Mouse (Mus musculus): ENCODE measurements around the gene Erc2.

The Erc2 gene

GRCm38 (mm10) chr14:28377519-28377918, 755.3 kb downstream of the Erc2 start:
- no peak for DNase-seq (ENCODE audit: low spot score)

DNA sequence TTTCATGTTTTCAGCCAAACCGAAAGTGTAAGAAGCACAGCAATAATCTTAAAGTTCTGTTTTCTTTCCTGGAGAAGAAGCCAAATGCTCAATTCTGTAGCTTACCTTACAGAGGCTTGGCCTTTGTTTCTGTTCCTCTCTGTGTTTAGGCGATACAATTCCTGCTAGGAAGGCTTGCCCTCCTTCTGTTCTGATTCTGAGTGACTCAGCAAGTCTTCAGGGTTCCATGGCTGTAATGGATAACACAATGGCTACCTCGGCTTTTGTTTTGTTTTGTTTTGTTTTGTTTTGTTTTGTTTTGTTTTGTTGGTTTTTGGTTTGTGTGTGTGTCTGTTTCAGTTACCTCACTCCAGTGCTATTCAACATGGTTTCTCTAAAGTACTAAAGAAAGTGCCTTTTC, 757.9 kb downstream of the Erc2 start:
- DNase-seq (ENCODE audit: low spot score) = no peak

DNA sequence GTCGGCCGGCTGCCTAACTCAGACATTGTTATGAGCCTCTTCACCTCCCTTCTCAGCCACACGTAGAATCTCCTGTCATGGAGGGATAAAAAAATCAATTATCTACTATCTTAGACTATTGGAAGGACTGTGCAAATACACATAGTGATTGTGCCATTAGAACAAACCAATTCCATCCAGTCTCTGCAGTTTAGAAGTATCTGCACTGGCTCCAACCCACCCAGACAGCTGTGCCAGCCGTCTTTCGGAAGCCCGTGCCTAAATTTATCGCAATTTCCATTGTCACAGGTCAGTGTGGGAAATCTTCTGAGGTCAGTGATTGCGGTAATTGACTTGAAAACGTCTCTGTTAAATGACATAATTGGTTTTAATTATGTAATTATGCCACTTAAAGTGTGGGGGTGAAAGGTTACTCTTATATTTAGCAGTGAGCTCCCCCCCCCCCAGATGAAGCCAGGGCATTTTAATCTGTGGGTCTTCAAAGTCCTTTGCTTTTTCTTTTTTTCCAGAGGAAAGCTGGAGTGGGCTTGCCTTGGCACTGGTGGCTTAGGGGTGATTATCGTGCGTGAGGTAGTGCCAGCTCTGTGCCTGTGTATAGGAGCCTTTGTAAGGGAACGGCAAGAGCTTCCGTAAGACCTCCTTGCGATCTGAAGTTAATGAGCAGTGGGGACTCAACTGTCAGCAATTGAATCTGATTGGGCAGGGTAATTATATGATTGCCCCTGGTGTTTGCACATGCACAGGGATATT, 759.7 kb downstream of the Erc2 start:
- no peak for DNase-seq (ENCODE audit: low spot score)

- peak; percentile 34 for DNase-seq (ENCODE audit: low spot score)
Observed at GRCm38 (mm10) chr14:28386815-28387607, 764.8 kb downstream of the Erc2 start.

DNA sequence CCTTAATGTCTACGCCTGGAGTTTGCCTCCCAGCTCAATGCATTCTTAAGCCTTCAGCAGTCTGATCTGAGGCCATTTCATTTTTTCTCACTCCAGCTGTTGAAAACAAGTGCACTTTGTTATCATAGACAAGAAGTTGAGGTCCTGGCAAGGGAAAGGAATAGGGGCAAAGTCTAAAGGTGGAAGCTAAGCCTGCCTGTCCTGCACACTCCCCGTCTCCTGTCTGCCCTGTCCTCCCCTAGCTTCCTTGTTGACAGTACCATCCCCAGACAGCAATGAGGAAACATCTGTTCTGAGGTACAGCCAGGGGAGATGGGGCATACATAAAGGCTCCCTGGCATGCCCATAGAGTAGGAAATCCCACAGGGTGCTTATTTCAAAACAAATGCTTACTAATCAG, 776.7 kb downstream of the Erc2 start:
- no peak for DNase-seq (ENCODE audit: low spot score)

DNA sequence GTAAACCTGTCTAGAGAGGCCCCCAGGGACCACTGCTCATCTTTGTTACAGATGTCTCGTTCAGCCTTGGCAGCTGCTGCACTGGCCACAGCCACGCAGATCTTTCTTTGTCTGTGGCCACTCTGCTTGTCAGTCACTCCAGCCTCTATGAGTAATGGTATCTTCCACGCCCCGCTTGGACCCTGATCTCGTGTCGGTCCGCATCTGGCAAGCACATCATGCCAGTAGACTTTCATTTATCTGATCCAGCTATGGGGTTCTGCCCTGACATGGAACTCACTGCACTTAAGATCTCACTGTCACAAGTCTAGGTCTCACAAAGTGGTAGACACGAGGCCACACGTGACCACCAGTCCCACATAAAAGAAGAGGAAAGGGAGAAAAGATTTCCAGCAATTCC, 777.7 kb downstream of the Erc2 start:
- DNase-seq (ENCODE audit: low spot score) = no peak

- DNase-seq (ENCODE audit: low spot score) = no peak
Observed at GRCm38 (mm10) chr14:28405277-28405840, 783.1 kb downstream of the Erc2 start.

GRCm38 (mm10) chr14:28409390-28409789, 787.2 kb downstream of the Erc2 start:
- no peak for DNase-seq (ENCODE audit: low spot score)

- DNase-seq (ENCODE audit: low spot score) = no peak
Observed at GRCm38 (mm10) chr14:28409796-28410347, 787.6 kb downstream of the Erc2 start.

DNA sequence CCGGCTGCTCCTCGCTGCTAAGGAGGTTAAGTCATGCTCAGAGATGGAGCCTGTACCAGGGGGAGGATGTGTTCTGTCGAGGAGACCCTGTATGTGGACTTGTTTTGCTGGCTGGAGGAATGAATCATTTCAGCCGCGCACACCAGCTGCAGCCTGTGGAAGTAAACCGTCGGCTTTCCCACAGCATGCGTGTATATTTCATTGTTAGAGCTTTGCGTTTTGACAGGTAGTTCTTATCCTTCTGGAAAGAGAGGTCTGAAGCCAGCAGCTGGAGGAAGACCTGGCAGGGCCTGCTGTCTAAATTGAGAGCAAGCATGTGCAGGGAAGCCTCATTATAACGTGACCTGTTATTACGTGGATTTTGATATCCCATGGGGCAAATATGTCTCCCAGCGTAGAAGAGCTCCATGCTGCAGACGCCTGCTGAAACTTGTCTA, 788.6 kb downstream of the Erc2 start:
- DNase-seq (ENCODE audit: low spot score) = no peak

DNA sequence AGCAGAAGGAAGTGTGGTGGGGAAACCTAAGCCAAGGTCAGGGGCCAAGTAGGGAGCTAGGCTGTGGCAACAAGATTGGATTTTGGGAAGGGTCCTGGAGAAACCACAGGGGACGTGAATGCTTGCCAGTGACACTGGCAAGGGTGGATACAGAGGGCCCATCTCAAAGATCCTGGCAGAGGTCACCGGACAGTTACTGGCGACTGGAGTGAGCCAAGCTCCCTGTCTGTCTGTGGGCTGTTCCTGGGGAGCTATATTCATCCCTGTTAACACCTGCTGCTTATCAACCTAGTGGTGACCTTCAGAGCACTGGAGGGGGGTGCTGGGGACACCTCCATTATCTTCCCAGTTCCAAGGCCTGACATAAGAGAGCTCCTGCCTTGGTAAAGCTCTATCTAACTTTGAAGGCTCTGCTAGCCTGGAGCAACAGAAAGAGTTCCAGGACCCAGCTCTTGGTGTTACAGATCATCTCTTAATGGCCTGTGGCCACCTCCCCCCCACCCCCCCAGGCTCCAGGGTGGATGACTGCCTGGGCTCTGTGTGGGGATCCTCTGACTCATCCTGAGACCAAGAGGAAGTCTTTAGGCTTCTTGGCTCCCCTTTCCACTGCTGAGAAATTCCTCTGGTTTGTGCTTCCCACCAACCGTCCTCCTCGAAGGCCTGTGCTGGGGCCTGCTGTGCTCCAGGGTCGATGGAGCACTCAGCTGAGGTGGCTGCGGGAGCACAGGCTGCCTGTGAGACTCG, 790.2 kb downstream of the Erc2 start:
- DNase-seq (ENCODE audit: low spot score) = no peak

DNA sequence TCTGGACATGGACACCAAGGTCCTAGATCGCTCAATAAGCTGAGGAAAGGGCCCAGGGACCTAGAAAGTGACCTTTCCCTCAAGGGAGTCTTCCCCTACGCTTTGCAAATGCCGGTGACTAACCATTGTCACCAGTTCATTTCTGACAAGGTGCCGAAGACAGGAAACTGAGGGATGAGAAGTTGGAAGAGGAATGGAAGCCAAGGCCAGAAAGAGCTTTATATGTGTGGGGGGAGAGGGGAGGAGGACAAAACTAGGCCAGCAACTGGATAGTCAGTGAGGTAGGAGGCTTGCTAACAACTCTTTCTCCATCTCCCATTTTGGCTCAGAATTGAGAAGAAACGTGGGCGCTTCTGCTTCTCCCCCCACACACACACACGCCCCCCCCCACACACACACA, 791.3 kb downstream of the Erc2 start:
- DNase-seq (ENCODE audit: low spot score) = no peak

DNA sequence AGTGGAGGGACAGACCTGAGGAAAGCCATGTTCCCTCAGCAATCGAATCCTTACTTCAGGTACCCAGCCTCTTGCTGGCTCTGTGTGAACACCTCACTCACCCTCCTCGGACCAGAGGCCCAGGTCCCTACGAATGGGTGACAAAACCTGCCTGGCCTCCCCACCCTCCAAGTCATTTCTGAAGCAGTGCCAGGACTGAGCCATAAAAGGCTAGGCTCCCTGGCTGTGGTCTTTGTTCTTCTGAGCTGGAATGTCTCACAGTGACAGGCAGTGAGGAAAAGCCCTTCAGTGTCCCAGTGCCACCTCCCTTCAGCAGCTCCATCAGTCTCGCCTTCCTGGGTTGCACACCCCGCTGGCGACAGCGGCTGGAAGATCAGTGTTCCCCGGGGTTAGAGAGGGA, 794.8 kb downstream of the Erc2 start:
- DNase-seq (ENCODE audit: low spot score) = no peak

GRCm38 (mm10) chr14:28418497-28418896, 796.3 kb downstream of the Erc2 start:
- DNase-seq (ENCODE audit: low spot score) = no peak

- no peak for DNase-seq (ENCODE audit: low spot score)
Observed at GRCm38 (mm10) chr14:28419188-28419587, 797.0 kb downstream of the Erc2 start.

DNA sequence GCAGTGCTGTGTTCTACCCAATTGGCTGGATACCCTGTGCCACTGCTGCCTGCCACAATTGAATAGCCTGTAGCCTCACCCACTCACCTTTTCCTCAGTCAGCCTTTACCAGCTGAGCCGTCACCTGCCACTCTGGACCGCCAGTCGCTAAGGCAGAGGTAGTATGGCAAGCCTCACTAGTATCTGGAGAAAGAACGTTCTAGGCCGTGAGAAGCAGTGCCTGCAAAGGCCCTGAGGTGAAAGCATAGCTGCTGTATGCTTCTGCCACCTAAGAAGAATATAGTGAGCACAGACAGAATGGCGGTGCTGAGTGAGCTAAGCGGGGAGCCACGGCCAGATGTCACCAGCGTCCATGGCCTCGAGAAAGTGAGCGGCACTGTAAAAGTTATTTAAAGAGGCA, 798.4 kb downstream of the Erc2 start:
- DNase-seq (ENCODE audit: low spot score) = no peak

DNA sequence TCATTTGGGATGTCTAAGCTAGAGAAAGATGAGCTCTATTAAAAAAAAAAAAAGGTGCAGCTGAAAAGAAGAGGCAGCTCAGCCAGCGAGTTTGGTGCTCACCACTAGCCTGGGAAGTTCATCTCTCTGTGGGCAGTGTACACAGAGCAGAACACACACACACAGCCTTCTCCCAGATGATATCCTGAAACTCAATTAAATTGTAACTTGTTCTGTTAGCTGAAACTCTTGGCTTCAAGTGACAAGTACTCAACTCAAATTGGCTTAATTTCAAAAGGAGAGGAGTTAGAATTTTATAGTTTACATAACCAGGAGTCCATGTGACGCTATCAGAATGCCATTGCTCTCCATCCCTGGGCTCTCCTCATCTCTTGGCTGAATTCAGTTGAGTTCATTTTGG, 804.4 kb downstream of the Erc2 start:
- DNase-seq (ENCODE audit: low spot score) = no peak

GRCm38 (mm10) chr14:28431703-28432309, 809.6 kb downstream of the Erc2 start:
- no peak for DNase-seq (ENCODE audit: low spot score)

GRCm38 (mm10) chr14:28434996-28435395, 812.8 kb downstream of the Erc2 start:
- DNase-seq (ENCODE audit: low spot score) = no peak

- no peak for DNase-seq (ENCODE audit: low spot score)
Observed at GRCm38 (mm10) chr14:28439171-28439570, 816.9 kb downstream of the Erc2 start.

DNA sequence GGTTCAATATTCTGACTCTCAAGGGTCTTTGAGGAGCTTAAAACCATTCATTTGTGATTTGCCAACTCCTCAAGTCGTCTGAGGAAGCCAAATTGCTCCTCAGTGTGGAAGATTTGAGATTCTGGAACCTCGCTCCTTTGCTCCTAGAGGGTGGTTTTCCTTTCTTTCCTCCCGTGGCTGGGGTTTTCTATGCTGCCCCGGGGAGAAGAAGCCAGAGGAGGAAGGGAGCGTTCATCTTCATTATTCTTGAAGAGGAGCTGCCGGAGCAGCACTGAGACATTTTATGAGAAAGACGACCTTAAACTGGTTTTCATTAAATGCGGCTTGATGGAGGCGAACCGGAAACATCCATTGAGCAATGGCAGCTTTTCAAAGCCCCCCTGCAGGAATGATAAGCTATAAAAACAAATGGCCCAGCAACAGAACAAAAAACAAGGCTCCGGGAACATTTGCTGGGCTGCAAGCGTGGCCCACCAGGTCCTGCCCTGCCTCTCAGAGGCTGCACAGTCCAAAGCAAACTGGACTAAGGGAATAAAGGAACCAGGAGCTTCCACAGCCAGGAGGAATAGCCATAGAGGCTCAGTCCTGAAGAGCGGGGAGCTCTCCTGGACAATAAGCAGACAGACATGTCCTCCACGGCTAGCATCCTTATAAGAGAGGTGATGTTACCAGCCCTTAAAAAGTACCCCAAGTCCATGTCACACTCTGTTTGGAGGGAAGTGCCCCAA, 819.2 kb downstream of the Erc2 start:
- no peak for DNase-seq (ENCODE audit: low spot score)

All from layer of hippocampus, adult 11-12 months (tissue).